In the genomic region with DNA sequence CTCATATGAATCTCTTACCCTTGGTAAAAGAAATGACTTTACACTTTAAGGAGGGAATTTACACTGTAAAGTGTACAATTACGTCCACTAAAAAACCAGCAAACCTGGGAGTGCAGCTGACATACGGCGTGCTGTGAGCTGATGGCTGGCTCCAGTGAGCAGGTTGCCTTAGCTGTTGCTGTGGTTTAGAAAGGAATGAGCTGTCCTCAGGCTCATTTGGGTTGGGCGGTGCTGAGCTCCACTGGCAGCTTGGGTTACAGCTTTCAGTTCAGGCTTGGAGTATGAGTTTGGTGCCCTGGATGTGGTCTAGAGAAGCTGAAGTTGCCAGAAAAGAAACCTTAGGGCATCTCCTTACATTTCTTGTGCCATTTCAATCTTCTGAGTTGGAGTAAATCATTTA, we compare ENCODE assay signal across 13 mouse cellular contexts. TPM values are rescaled to one million over a fixed set of nuclear protein-coding genes. Genes with fewer than 3 reads are reported as not detected.
DNase-seq lines count a peak whose midpoint lies in the region; ATAC-seq and TF ChIP-seq lines count a peak whose summit lies in the region.
"Had no signal": no experiment of that assay in that cellular context is flagged by ENCODE, and none has a peak within 500 bp of the region (broad histone marks: within the 10 kb centered on the region; RNA-seq: fewer than 3 reads in every experiment).

No protein-coding gene starts in this region.

- peak; percentile 45 for DNase-seq in gastrocnemius, postnatal 14 days
- DNase-seq in gastrocnemius, postnatal 10 days, result no peak
- no peak for DNase-seq in limb, embryonic 10.5 days (ENCODE audit: low spot score)
- peak; percentile 49 for DNase-seq in limb, embryonic 14.5 days (ENCODE audit: low spot score)
- no peak for DNase-seq in cerebellum, adult 9-10 months
- no peak for DNase-seq in frontal cortex, adult 2 months (ENCODE audit: extremely low spot score in 1 of 2, low spot score in 1 of 2)
- DNase-seq: adrenal gland, adult 2 months; cerebellum, adult 18-20 months; gastrocnemius, postnatal 36 days had no signal

- ATAC-seq in limb, embryonic 12.5 days (ENCODE audit: insufficient number of reproducible peaks, insufficient read depth, low FRiP score, low TSS enrichment, low read depth), result no peak
- peak; percentile 33 for ATAC-seq in activated CD4-positive, CD25-positive, alpha-beta regulatory T cell, adult 4 months
- ATAC-seq in limb, embryonic 14.5 days (ENCODE audit: low FRiP score, low read depth), result no peak
- ATAC-seq: midbrain, embryonic 16.5 days had no signal

- H3K27ac ChIP-seq in limb, embryonic 12.5 days, result peak overlapping the region; percentile 64; the same call in 1 of the 2 replicates
- H3K27ac ChIP-seq in limb, embryonic 10.5 days, result no peak overlapping the region
- H3K27ac ChIP-seq in limb, embryonic 14.5 days (replicated peaks; ENCODE audit: low read depth, low read length), result peak overlapping the region; percentile 26; the same call in 1 of the 2 replicates
- H3K27ac ChIP-seq: stomach, postnatal 0 days had no signal

- H3K4me1 ChIP-seq in limb, embryonic 12.5 days (replicated peaks), result peaks cover 18% of the 10 kb centered on the region
- peaks cover 18% of the 10 kb centered on the region for H3K4me1 ChIP-seq in limb, embryonic 10.5 days
- H3K4me1 ChIP-seq in limb, embryonic 14.5 days (ENCODE audit: control insufficient read depth, insufficient read depth, low read length), result peaks cover 15% of the 10 kb centered on the region

- no peak overlapping the region for H3K9ac ChIP-seq in limb, embryonic 12.5 days (replicated peaks)
- no peak overlapping the region for H3K9ac ChIP-seq in limb, embryonic 14.5 days (ENCODE audit: low read depth, low read length, severe bottlenecking)

- H3K36me3 ChIP-seq in limb, embryonic 12.5 days, result peaks cover 29% of the 10 kb centered on the region; the same call in 1 of the 2 replicates
- H3K36me3 ChIP-seq in limb, embryonic 10.5 days, result peaks cover 34% of the 10 kb centered on the region
- H3K36me3 ChIP-seq in limb, embryonic 14.5 days (ENCODE audit: control insufficient read depth, insufficient read depth, low read length), result peaks cover 9% of the 10 kb centered on the region

- intact Hi-C loops in gastrocnemius, postnatal 14 days (cut with DNase I; ENCODE audit: low total_unique reads), result no loop called here

- H3K9me3 ChIP-seq in limb, embryonic 12.5 days, result no peaks in the 10 kb centered on the region
- H3K9me3 ChIP-seq in limb, embryonic 10.5 days (replicated peaks), result no peaks in the 10 kb centered on the region
- H3K9me3 ChIP-seq in limb, embryonic 14.5 days (ENCODE audit: control insufficient read depth, low read length), result no peaks in the 10 kb centered on the region

- H3K27me3 ChIP-seq in limb, embryonic 12.5 days, result no peaks in the 10 kb centered on the region
- H3K27me3 ChIP-seq in limb, embryonic 10.5 days (ENCODE audit: low read depth, poor library complexity, severe bottlenecking), result no peaks in the 10 kb centered on the region
- H3K27me3 ChIP-seq in limb, embryonic 14.5 days (ENCODE audit: control insufficient read depth, insufficient read depth, low read length), result no peaks in the 10 kb centered on the region

- WGBS in limb, embryonic 12.5 days, result 62% methylated on average over 4 of the region's 4 CpGs
- WGBS in limb, embryonic 10.5 days, result 88% methylated on average over 4 of the region's 4 CpGs
- 40% methylated on average over 4 of the region's 4 CpGs for WGBS in limb, embryonic 14.5 days

- H3K4me3 ChIP-seq in limb, embryonic 12.5 days (replicated peaks), result no peak overlapping the region
- no peak overlapping the region for H3K4me3 ChIP-seq in limb, embryonic 10.5 days
- H3K4me3 ChIP-seq in limb, embryonic 14.5 days (replicated peaks; ENCODE audit: low read length), result no peak overlapping the region

- no peak for TF ChIP-seq POLR2A in limb, embryonic 14.5 days (IDR thresholded peaks at IDR 0.05; ENCODE audit: borderline replicate concordance, extremely low read depth, insufficient read depth, insufficient read length)

- no peak overlapping the region for H3K4me2 ChIP-seq in limb, embryonic 12.5 days
- H3K4me2 ChIP-seq in limb, embryonic 14.5 days (replicated peaks; ENCODE audit: low read depth, low read length, severe bottlenecking), result no peak overlapping the region

RNA-seq across cellular contexts. Expression of gene Agpat4, which starts 44.3 kb away (rescaled TPM):
- total RNA-seq in gastrocnemius, postnatal 14 days (2021), result 1 to 10 TPM; 4.5 to 4.8 TPM
- 1 to 10 TPM; 5.7 to 7.7 TPM for total RNA-seq in gastrocnemius, postnatal 10 days (2021)
- 41.1 and 44.1 TPM in 2 replicates for polyA plus RNA-seq in limb, embryonic 12.5 days (2016; fragmentation: Nextera tagmentation; extraction: Ambion mirVana)
- 37.4 and 38.2 TPM in 2 replicates for polyA plus RNA-seq in limb, embryonic 10.5 days (2016; fragmentation: Nextera tagmentation; extraction: Ambion mirVana)
- polyA plus RNA-seq in activated CD4-positive, CD25-positive, alpha-beta regulatory T cell, adult 4 months (2017; shearing (Covaris generic)), result 10 to 100 TPM; 15.7 to 24.8 TPM
- polyA plus RNA-seq in limb, embryonic 14.5 days (2012; rRNA removed), result 23.7 and 26.7 TPM in 2 replicates
- 22.1 and 24.7 TPM in 2 replicates for polyA plus RNA-seq in limb, embryonic 14.5 days (2014; fragmentation: Nextera tagmentation; extraction: Ambion mirVana)
- polyA plus RNA-seq in frontal cortex, adult 2 months (2012; rRNA removed), result 44.4 and 48.5 TPM in 2 replicates

Comparison
In these comparisons a context has a peak if more than half of its experiments do, and no peak if none do; other contexts are left out.
1. DNase-seq: peak in gastrocnemius, postnatal 14 days (single experiment) and limb, embryonic 14.5 days (single experiment); none in gastrocnemius, postnatal 10 days (single experiment), limb, embryonic 10.5 days (single experiment), cerebellum, adult 9-10 months (single experiment) and frontal cortex, adult 2 months (0 of 2).